Mouse (Mus musculus) liver, embryonic 14.5 days (tissue): Measurements from ENCODE around the gene Ankrd63. TPM values are rescaled to one million over a fixed set of nuclear protein-coding genes. Genes with fewer than 3 reads are reported as not detected.

Experiments used
- ATAC-seq: fragments of 200-750 bp; cut with Nextera tagmentation; 2 replicates; pipeline ENCODE4 v1.8.0; 2017; ENCODE audit warnings: moderate number of reproducible peaks, mild to moderate bottlenecking, moderate library complexity; ENCODE audit not compliant: insufficient read depth
- DNase-seq, 3 experiments: peaks; one replicate each; pipeline ENCODE4 v3.0.0-alpha.2; 2012 to 2013; ENCODE audit warnings: low read depth in 3 of 3, low spot score in 3 of 3
- H3K27ac ChIP-seq: fragments of 300-500 bp; sonication (generic); 2 replicates; pipeline ENCODE4 v1.5.1; 2014; ENCODE audit warnings: moderate library complexity, mild to moderate bottlenecking, control low read depth, inconsistent platforms
- H3K27me3 ChIP-seq: fragments of 300-500 bp; sonication (generic); 2 replicates; pipeline ENCODE4 v1.6.1; 2014; ENCODE audit warnings: mild to moderate bottlenecking, low read length, moderate library complexity; ENCODE audit not compliant: control insufficient read depth, insufficient read depth
- H3K36me3 ChIP-seq: fragments of 300-500 bp; sonication (generic); replicated peaks from 2 replicates; pipeline ENCODE4 v1.6.1; 2014; ENCODE audit warnings: low read depth; ENCODE audit not compliant: control insufficient read depth, insufficient read depth
- H3K4me1 ChIP-seq, 2 experiments: fragments of 200-500 bp in 1 of 2; fragments of 300-500 bp in 1 of 2; sonication (generic) in 1 of 2; replicated peaks; 2 replicates each; pipeline ENCODE4 v1.6.1; 2012 to 2014; ENCODE audit warnings: antibody characterized with exemption in 1 of 2, inconsistent platforms in 1 of 2, low read length in 1 of 2; ENCODE audit not compliant: control insufficient read depth in 2 of 2, insufficient read depth in 2 of 2
- H3K4me2 ChIP-seq: fragments of 300-500 bp; sonication (generic); 2 replicates; pipeline ENCODE4 v1.6.1; 2014; ENCODE audit warnings: low read depth, mild to moderate bottlenecking, control low read depth, moderate library complexity
- H3K4me3 ChIP-seq, 2 experiments: fragments of 200-500 bp in 1 of 2; fragments of 300-500 bp in 1 of 2; sonication (generic) in 1 of 2; 2 replicates each; pipeline ENCODE4 v1.5.1; 2012 to 2014; ENCODE audit warnings: low read depth in 2 of 2, low read length in 2 of 2, mild to moderate bottlenecking in 2 of 2, control low read depth in 1 of 2, inconsistent platforms in 1 of 2, moderate library complexity in 1 of 2; ENCODE audit not compliant: insufficient read depth in 1 of 2
- H3K9ac ChIP-seq: fragments of 300-500 bp; sonication (generic); replicated peaks from 2 replicates; pipeline ENCODE4 v1.6.1; 2014; ENCODE audit warnings: mild to moderate bottlenecking, control low read depth, moderate library complexity
- H3K9me3 ChIP-seq: fragments of 300-500 bp; sonication (generic); 2 replicates; pipeline ENCODE4 v1.6.1; 2016; ENCODE audit warnings: low read length, mixed read lengths; ENCODE audit not compliant: control insufficient read depth
- CTCF ChIP-seq: IDR thresholded peaks from 2 replicates; pipeline ENCODE4 v1.5.1; 2016; ENCODE audit warnings: antibody characterized with exemption, low read depth, control low read depth
- EP300 ChIP-seq: IDR thresholded peaks from 2 replicates; pipeline ENCODE4 v1.6.1; 2016; ENCODE audit warnings: antibody characterized with exemption, low read depth
- WGBS: fragments of 180-500 bp; shearing (Covaris S2); extraction: QIAGEN DNeasy Blood & Tissue Kit; methylation state at CpG from one replicate; pipeline ENCODE4 v1.1.7; 2014; ENCODE audit not compliant: insufficient replicate concordance; 5-methylcytosine and 5-hydroxymethylcytosine counted together
- polyA plus RNA-seq, 2 experiments: library from polyadenylated mRNA; depleted of rRNA in 1 of 2; stranded (reverse) in 1 of 2; unstranded in 1 of 2; fragments of >200 nt; fragmentation: Nextera tagmentation in 1 of 2; extraction: Ambion mirVana in 1 of 2; gene quantifications; 2 replicates each; pipeline versions ENCODE4 v1.2.1 to v1.2.3; 2012 to 2014

Gene Ankrd63
- polyA plus RNA-seq, 2 experiments: 0.03 to 0.07 TPM

DNA sequence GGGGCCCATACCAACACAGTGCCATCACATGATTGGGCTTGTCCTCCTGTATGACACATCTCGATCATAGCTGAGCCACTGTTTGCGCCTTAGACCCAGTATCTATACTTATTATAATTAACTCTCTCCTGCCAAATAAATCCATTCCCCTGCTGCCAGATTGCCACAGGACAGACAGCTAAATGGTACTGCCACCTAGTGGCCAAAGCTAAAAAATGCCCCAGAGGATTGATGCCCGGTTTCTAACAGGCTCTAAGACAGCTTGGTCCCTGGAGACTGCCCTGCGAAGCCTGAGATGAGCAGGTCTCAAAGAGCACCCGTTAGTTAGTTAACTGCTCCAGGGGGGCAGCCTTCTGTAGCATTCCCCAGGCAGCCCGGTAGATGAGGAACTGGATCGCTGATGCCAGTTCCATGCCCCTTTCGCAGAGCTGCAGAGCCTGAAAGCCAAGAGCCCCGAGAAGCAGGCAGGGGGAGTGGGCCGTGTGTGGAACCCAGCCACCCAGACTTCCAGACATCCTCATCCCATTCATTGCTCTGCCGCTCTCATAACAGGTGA is 8.0 kb downstream of the Ankrd63 start:
- ATAC-seq (peak; percentile 4; the same call in 1 of the 2 replicates), DNase-seq (peak; percentile 37 to 58 (median 52))
- Histone ChIP-seq H3K27ac (no peak overlapping the region), H3K36me3 (no peaks in the 10 kb centered on the region), H3K4me1 (no peaks in the 10 kb centered on the region), H3K9ac (no peak overlapping the region), H3K27me3 (peaks cover 10% of the 10 kb centered on the region), H3K4me2 (no peak overlapping the region), H3K9me3 (no peaks in the 10 kb centered on the region), H3K4me3 (no peak overlapping the region)
- peak; percentile 90 for TF ChIP-seq CTCF
- TF ChIP-seq EP300: no peak
- 27% methylated on average over 11 of the region's 11 CpGs for WGBS

DNA sequence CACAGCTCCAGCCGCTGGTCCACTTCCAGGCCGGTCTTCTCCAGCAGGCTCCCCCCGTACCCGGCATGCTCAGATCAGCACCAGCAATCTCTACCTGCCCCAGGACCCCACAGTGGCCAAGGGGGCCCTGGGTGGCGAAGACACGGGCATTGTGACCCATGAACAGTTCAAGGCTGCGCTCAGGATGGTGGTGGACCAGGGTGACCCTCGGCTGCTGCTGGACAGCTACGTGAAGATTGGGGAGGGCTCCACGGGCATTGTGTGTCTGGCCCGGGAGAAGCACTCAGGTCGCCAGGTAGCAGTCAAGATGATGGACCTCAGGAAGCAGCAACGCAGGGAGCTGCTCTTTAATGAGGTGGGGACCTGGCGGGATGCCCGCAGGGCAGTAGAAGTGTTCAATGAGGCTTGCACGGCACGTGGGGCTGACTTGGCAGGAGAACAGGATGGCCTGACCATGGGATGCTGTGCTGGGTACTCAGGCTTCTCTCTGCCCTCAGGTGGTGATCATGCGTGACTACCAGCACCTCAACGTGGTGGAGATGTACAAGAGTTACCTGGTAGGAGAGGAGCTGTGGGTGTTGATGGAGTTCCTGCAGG is 10.3 kb downstream of the Ankrd63 start:
- DNase-seq (no peak), ATAC-seq (no peak)
- Histone ChIP-seq H3K4me3 (no peak overlapping the region), H3K27me3 (no peaks in the 10 kb centered on the region; the same call in 1 of the 2 replicates), H3K9me3 (no peaks in the 10 kb centered on the region), H3K4me1 (no peaks in the 10 kb centered on the region), H3K27ac (no peak overlapping the region), H3K36me3 (no peaks in the 10 kb centered on the region), H3K9ac (no peak overlapping the region), H3K4me2 (no peak overlapping the region)
- WGBS: 81% methylated on average over 19 of the region's 19 CpGs
- TF ChIP-seq EP300: no peak
- no peak for TF ChIP-seq CTCF

DNA sequence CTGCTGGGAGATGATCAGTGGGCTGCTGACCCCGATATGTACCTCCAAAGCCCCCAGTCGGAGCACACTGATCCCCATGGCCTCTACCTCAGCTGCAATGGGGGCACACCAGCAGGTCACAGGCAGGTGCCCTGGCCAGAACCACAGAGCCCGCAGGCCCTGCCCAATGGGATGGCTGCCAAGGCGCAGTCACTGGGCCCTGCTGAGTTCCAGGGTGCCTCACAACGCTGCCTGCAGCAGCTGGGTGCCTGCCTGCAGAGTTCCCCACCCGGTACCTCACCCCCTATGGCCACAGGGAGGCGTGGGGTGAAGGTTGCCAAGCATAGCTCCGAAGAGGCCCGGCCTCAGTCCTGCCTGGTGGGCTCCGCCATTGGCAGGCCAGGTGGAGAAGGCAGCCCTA is 13.9 kb downstream of the Ankrd63 start:
- Histone ChIP-seq H3K4me1 (no peaks in the 10 kb centered on the region), H3K4me3 (no peak overlapping the region), H3K9ac (no peak overlapping the region), H3K4me2 (no peak overlapping the region), H3K36me3 (no peaks in the 10 kb centered on the region), H3K27me3 (no peaks in the 10 kb centered on the region; the same call in 1 of the 2 replicates), H3K9me3 (no peaks in the 10 kb centered on the region), H3K27ac (no peak overlapping the region)
- DNase-seq: no peak
- no peak for ATAC-seq
- 61% methylated on average over 10 of the region's 10 CpGs for WGBS
- TF ChIP-seq EP300 (no peak), CTCF (0 out of 2 replicates have a peak, but pooled peaks have one; percentile 7)

DNA sequence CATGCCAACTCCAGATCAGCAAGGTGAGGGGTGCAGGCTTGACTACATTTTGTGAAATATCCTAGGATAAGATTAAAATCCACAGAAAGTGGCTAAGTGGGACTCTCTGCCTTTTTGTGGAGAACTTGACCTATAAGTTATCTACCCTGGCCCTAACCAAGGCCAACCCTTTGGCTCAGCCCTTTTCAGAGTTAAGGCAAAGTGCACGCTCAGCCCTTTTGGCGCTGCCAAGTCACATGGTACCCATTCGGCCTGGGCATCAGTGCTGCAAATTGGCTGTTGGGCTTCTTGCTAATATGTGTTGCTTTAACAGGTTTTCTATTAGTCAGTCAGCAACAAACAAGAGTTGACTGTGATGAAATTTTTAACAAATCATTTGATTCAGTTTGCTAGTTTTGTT is 16.0 kb downstream of the Ankrd63 start:
- ATAC-seq (no peak), DNase-seq (no peak)
- TF ChIP-seq EP300 (no peak), CTCF (no peak)
- no peak overlapping the region for H3K9ac ChIP-seq
- H3K27ac ChIP-seq: no peak overlapping the region
- peaks cover 0 to 3% of the 10 kb centered on the region in 2 experiments; a peak in 1 of 4 replicates for H3K4me1 ChIP-seq
- no peak overlapping the region for H3K4me2 ChIP-seq
- H3K27me3 ChIP-seq: no peaks in the 10 kb centered on the region; the same call in 1 of the 2 replicates
- no peaks in the 10 kb centered on the region for H3K36me3 ChIP-seq
- H3K9me3 ChIP-seq: no peaks in the 10 kb centered on the region
- 79% methylated on average over 3 of the region's 3 CpGs for WGBS
- no peak overlapping the region for H3K4me3 ChIP-seq

DNA sequence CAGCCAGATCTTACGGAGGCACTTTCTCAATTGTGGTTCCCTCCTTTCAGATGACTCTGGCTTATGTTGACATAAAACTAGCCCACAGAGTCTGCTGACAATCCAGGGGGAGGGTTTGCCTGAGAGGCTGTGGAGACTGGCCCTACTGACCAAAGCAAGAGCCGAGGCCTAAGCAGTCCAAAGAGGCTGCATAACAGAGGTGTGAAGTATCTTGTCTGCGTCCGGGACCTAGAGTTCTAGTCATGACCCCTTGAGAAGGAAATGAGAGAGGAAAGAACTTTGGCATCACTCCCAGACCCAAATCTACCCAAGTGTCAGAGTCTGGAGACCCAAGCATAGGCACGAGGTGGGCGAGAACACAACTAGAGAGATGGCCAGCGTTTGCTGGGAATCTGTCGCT is 17.1 kb downstream of the Ankrd63 start:
- Histone ChIP-seq H3K4me2 (no peak overlapping the region), H3K4me1 (peaks cover 0 to 6% of the 10 kb centered on the region in 2 experiments; a peak in 2 of 4 replicates), H3K9me3 (no peaks in the 10 kb centered on the region), H3K4me3 (no peak overlapping the region), H3K9ac (no peak overlapping the region), H3K27ac (no peak overlapping the region), H3K36me3 (no peaks in the 10 kb centered on the region), H3K27me3 (no peaks in the 10 kb centered on the region; the same call in 1 of the 2 replicates)
- 70% methylated on average over 8 of the region's 8 CpGs for WGBS
- no peak for ATAC-seq
- DNase-seq: no peak
- TF ChIP-seq EP300 (no peak), CTCF (no peak)
